In the genomic region with DNA sequence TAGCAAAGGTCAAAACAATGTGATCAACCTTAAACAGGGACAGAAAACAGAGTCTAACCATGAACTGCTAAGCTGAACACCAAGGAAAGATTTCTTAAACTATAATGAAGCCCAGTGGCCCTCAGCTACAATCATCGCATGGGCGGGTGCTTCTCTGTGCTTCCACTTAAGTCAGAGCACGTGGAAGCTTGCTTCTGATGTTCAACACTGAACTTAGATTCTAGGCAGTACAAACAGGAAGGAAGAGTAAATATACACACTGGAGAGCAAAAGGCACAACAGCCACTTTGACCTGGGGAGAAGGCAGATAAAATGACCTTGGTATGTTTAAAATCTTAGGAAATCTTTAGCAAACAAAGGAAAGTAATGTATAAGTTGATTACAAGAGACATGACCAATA, we compare ENCODE assay signal across 23 mouse cellular contexts. TPM values are rescaled to one million over a fixed set of nuclear protein-coding genes. Genes with fewer than 3 reads are reported as not detected.
A peak's percentile ranks its signal among the peaks of the same experiment; 100 is the strongest.
DNase-seq lines count a peak whose midpoint lies in the region; ATAC-seq and TF ChIP-seq lines count a peak whose summit lies in the region.
"Had no signal": no experiment of that assay in that cellular context is flagged by ENCODE, and none has a peak within 500 bp of the region (broad histone marks: within the 10 kb centered on the region; RNA-seq: fewer than 3 reads in every experiment).

No protein-coding gene starts in this region.

- TF ChIP-seq POLR2A in liver, adult 2 months (IDR thresholded peaks at IDR 0.05; ENCODE audit: extremely low read depth, insufficient read depth, low read length), result no peak

- TF ChIP-seq CTCF in liver, adult 2 months (IDR thresholded peaks at IDR 0.05; ENCODE audit: low read depth, low read length), result no peak
- no peak for TF ChIP-seq CTCF in liver, postnatal 0 days (IDR thresholded peaks at IDR 0.05; ENCODE audit: low read depth)

- H3K79me2 ChIP-seq in liver, adult 2 months (ENCODE audit: control insufficient read depth, insufficient read depth, low read length), result no peaks in the 10 kb centered on the region; the same call in 1 of the 2 replicates

- no peak for TF ChIP-seq EP300 in liver, postnatal 0 days (IDR thresholded peaks at IDR 0.05; ENCODE audit: low read depth)

- H3K36me3 ChIP-seq in liver, adult 2 months (ENCODE audit: control insufficient read depth, insufficient read depth, low read length), result peaks cover 10% of the 10 kb centered on the region
- peaks cover 8% of the 10 kb centered on the region; the same call in 1 of the 2 replicates for H3K36me3 ChIP-seq in liver, embryonic 11.5 days (ENCODE audit: control insufficient read depth, insufficient read depth, low read length)
- peaks cover 5% of the 10 kb centered on the region for H3K36me3 ChIP-seq in liver, embryonic 16.5 days (ENCODE audit: control insufficient read depth, insufficient read depth)
- H3K36me3 ChIP-seq in liver, embryonic 12.5 days, result peaks cover 67% of the 10 kb centered on the region
- peaks cover 19% of the 10 kb centered on the region for H3K36me3 ChIP-seq in liver, postnatal 0 days (replicated peaks; ENCODE audit: insufficient read depth, low read length)

- peaks cover 11% of the 10 kb centered on the region for H3K4me1 ChIP-seq in liver, adult 2 months (ENCODE audit: control insufficient read depth, insufficient read depth, low read length)
- no peaks in the 10 kb centered on the region for H3K4me1 ChIP-seq in liver, embryonic 11.5 days (replicated peaks; ENCODE audit: control insufficient read depth, insufficient read depth, low read length)
- no peaks in the 10 kb centered on the region for H3K4me1 ChIP-seq in liver, embryonic 16.5 days (ENCODE audit: control insufficient read depth, low read depth, low read length)
- H3K4me1 ChIP-seq in liver, embryonic 12.5 days, result peaks cover 8% of the 10 kb centered on the region
- H3K4me1 ChIP-seq in liver, postnatal 0 days (ENCODE audit: insufficient read depth), result peaks cover 3% of the 10 kb centered on the region; the same call in 1 of the 2 replicates
- H3K4me1 ChIP-seq: embryonic facial prominence, embryonic 13.5 days; embryonic facial prominence, embryonic 15.5 days; forebrain, embryonic 10.5 days; forebrain, embryonic 12.5 days had no signal

- no peaks in the 10 kb centered on the region for H3K9me3 ChIP-seq in liver, embryonic 11.5 days (ENCODE audit: control insufficient read depth, low read length)
- H3K9me3 ChIP-seq in liver, embryonic 16.5 days (replicated peaks; ENCODE audit: control insufficient read depth, low read length), result no peaks in the 10 kb centered on the region
- no peaks in the 10 kb centered on the region for H3K9me3 ChIP-seq in liver, embryonic 12.5 days (replicated peaks)
- H3K9me3 ChIP-seq in liver, postnatal 0 days (ENCODE audit: low read length), result no peaks in the 10 kb centered on the region
- H3K9me3 ChIP-seq: embryonic facial prominence, embryonic 13.5 days; embryonic facial prominence, embryonic 15.5 days; forebrain, embryonic 10.5 days; forebrain, embryonic 12.5 days had no signal

- H3K4me3 ChIP-seq in liver, adult 2 months (ENCODE audit: insufficient read depth, low read depth, low read length), result no peak overlapping the region
- no peak overlapping the region for H3K4me3 ChIP-seq in liver, embryonic 11.5 days (ENCODE audit: low read depth, low read length)
- no peak overlapping the region for H3K4me3 ChIP-seq in liver, embryonic 16.5 days (ENCODE audit: low read depth, low read length)
- H3K4me3 ChIP-seq in liver, embryonic 12.5 days, result no peak overlapping the region
- H3K4me3 ChIP-seq in liver, postnatal 0 days (ENCODE audit: low read depth, low read length), result no peak overlapping the region
- H3K4me3 ChIP-seq: embryonic facial prominence, embryonic 13.5 days; embryonic facial prominence, embryonic 15.5 days; erythroblast, embryonic 14.5 days; forebrain, embryonic 10.5 days; forebrain, embryonic 12.5 days had no signal

- peak; percentile 84 for DNase-seq in liver, adult 2 months (ENCODE audit: extremely low read depth, low read depth, low spot score)
- no peak for DNase-seq in liver, embryonic 11.5 days (ENCODE audit: low spot score)
- DNase-seq in liver, postnatal 0 days, result no peak
- DNase-seq in yolk sac, embryonic 10.5 days (ENCODE audit: low spot score), result peak; percentile 37
- DNase-seq: adrenal gland, adult 2 months; adrenal gland, postnatal 10 days; adrenal gland, postnatal 25 days; cerebellum, adult 11 months; cerebellum, adult 18-20 months; cerebellum, adult 8-10 months; cerebellum, adult 9-11 months; cerebellum, postnatal 14 days; cerebellum, postnatal 36 days; embryo, embryonic 11 days had no signal

- no peak for ATAC-seq in liver, embryonic 11.5 days (replicated peaks; ENCODE audit: low FRiP score)
- peak; percentile 43; the same call in 1 of the 2 replicates for ATAC-seq in liver, embryonic 16.5 days (ENCODE audit: low read depth)
- ATAC-seq in liver, embryonic 12.5 days, result no peak
- peak; percentile 70 for ATAC-seq in liver, postnatal 0 days
- ATAC-seq in monocyte, adult 5-6 weeks (replicated peaks; ENCODE audit: insufficient number of reproducible peaks, low FRiP score, low TSS enrichment, poor library complexity, severe bottlenecking), result no peak
- ATAC-seq: forebrain, embryonic 14.5 days had no signal

- H3K4me2 ChIP-seq in liver, embryonic 11.5 days, result no peak overlapping the region
- no peak overlapping the region for H3K4me2 ChIP-seq in liver, embryonic 16.5 days (ENCODE audit: low read depth, low read length)
- no peak overlapping the region for H3K4me2 ChIP-seq in liver, embryonic 12.5 days
- H3K4me2 ChIP-seq in liver, postnatal 0 days (ENCODE audit: low read depth, low read length), result no peak overlapping the region
- H3K4me2 ChIP-seq: embryonic facial prominence, embryonic 13.5 days; embryonic facial prominence, embryonic 15.5 days; forebrain, embryonic 12.5 days had no signal

- peak overlapping the region; percentile 24 for H3K27ac ChIP-seq in liver, adult 2 months (replicated peaks; ENCODE audit: insufficient read depth, low read depth, low read length)
- H3K27ac ChIP-seq in liver, embryonic 11.5 days (ENCODE audit: low read depth, low read length), result no peak overlapping the region
- no peak overlapping the region for H3K27ac ChIP-seq in liver, embryonic 16.5 days (ENCODE audit: low read length)
- H3K27ac ChIP-seq in liver, embryonic 12.5 days, result no peak overlapping the region
- H3K27ac ChIP-seq in liver, postnatal 0 days (ENCODE audit: low read depth), result peak overlapping the region; percentile 60; the same call in 1 of the 2 replicates
- H3K27ac ChIP-seq: embryonic facial prominence, embryonic 13.5 days; embryonic facial prominence, embryonic 15.5 days; forebrain, embryonic 10.5 days; forebrain, embryonic 12.5 days had no signal

- no peaks in the 10 kb centered on the region for H3K27me3 ChIP-seq in liver, adult 2 months (ENCODE audit: control insufficient read depth, insufficient read depth, low read length)
- H3K27me3 ChIP-seq in liver, embryonic 11.5 days (replicated peaks; ENCODE audit: control insufficient read depth, insufficient read depth, low read length), result no peaks in the 10 kb centered on the region
- no peaks in the 10 kb centered on the region for H3K27me3 ChIP-seq in liver, embryonic 16.5 days (ENCODE audit: control insufficient read depth, insufficient read depth, low read depth, low read length)
- H3K27me3 ChIP-seq in liver, embryonic 12.5 days (replicated peaks), result no peaks in the 10 kb centered on the region
- H3K27me3 ChIP-seq in liver, postnatal 0 days (ENCODE audit: insufficient read depth, low read length), result no peaks in the 10 kb centered on the region
- H3K27me3 ChIP-seq: embryonic facial prominence, embryonic 13.5 days; embryonic facial prominence, embryonic 15.5 days; forebrain, embryonic 12.5 days had no signal

- 24% methylated on average over 3 of the region's 3 CpGs for WGBS in liver, adult 2 months
- WGBS in liver, embryonic 11.5 days, result 67% methylated on average over 3 of the region's 3 CpGs
- 68% methylated on average over 3 of the region's 3 CpGs for WGBS in liver, embryonic 16.5 days (ENCODE audit: insufficient replicate concordance)
- 78% methylated on average over 3 of the region's 3 CpGs for WGBS in liver, embryonic 12.5 days (ENCODE audit: insufficient replicate concordance)
- 74% methylated on average over 3 of the region's 3 CpGs for WGBS in liver, postnatal 0 days (ENCODE audit: insufficient replicate concordance)

- H3K9ac ChIP-seq in liver, adult 2 months (ENCODE audit: low read depth, low read length), result no peak overlapping the region
- H3K9ac ChIP-seq in liver, embryonic 11.5 days (ENCODE audit: low read depth, low read length), result no peak overlapping the region
- H3K9ac ChIP-seq in liver, embryonic 16.5 days (ENCODE audit: low read depth, low read length), result no peak overlapping the region
- H3K9ac ChIP-seq in liver, embryonic 12.5 days, result no peak overlapping the region
- H3K9ac ChIP-seq in liver, postnatal 0 days (replicated peaks), result no peak overlapping the region
- H3K9ac ChIP-seq: embryonic facial prominence, embryonic 13.5 days; embryonic facial prominence, embryonic 15.5 days; forebrain, embryonic 12.5 days had no signal

RNA-seq across cellular contexts. Expression of a gene that starts 38.7 kb away (rescaled TPM):
- 60.5 and 73.4 TPM in 2 replicates for total RNA-seq in liver, adult 2 months (2014; rRNA removed)
- 28.2 and 33.8 TPM in 2 replicates for polyA plus RNA-seq in liver, adult 2 months (2012; rRNA removed)
- polyA plus RNA-seq in liver, embryonic 11.5 days (2014; fragmentation: Nextera tagmentation; extraction: Ambion mirVana), result 113 and 130 TPM in 2 replicates
- 58.5 and 62.9 TPM in 2 replicates for polyA plus RNA-seq in liver, embryonic 16.5 days (2015; fragmentation: Nextera tagmentation; extraction: Ambion mirVana)
- polyA plus RNA-seq in liver, embryonic 12.5 days (2016; fragmentation: Nextera tagmentation; extraction: Ambion mirVana), result 102 and 106 TPM in 2 replicates
- 41.8 and 43.8 TPM in 2 replicates for polyA plus RNA-seq in liver, postnatal 0 days (2015; fragmentation: Nextera tagmentation; extraction: Ambion mirVana)
- 68.1 to 88.1 TPM (median 74.3 TPM) in 3 replicates for total RNA-seq in monocyte, adult 5-6 weeks (2017)

Comparison
In these comparisons a context has a peak if more than half of its experiments do, and no peak if none do; other contexts are left out.
1. DNase-seq: peak in liver, adult 2 months (single experiment) and yolk sac, embryonic 10.5 days (single experiment); none in liver, embryonic 11.5 days (single experiment) and liver, postnatal 0 days (single experiment).
2. H3K27ac ChIP-seq: peak in liver, adult 2 months (single experiment) and liver, postnatal 0 days (single experiment); none in liver, embryonic 11.5 days (single experiment), liver, embryonic 16.5 days (single experiment) and liver, embryonic 12.5 days (single experiment).
3. ATAC-seq: peak in liver, embryonic 16.5 days (single experiment) and liver, postnatal 0 days (single experiment); none in liver, embryonic 11.5 days (single experiment), liver, embryonic 12.5 days (single experiment) and monocyte, adult 5-6 weeks (single experiment).